Mouse (Mus musculus): Measurements from ENCODE around the gene Emilin1. TPM values are rescaled to one million over a fixed set of nuclear protein-coding genes. Genes with fewer than 3 reads are reported as not detected.

Emilin1 gene
- polyA plus RNA-seq, 2 experiments, result 191 to 222 TPM

DNA sequence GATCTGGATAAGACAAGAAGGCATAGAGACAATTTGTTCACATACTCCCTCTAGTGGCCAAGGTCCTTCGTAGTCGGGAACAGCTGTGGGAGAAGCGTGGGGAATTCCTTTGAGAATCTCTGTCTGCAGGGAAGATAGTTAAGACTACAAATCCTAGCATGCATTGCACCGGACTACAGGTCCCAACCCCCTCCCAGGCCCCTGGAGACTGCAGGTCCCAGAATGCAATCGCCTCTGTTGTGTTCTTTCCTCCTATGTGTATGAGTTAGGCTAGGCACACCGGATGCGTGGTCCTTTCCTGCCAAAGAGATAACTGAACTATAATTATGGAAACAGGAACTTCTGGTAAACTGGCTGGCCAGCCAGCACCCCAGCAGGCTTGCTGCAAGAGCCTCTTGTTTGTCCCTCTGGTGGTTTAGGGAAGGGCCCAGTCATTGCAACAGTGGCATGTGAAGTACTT lies 2.8 kb downstream of the Emilin1 start:
- Histone ChIP-seq H3K9ac (ENCODE audit: low read depth, low read length, severe bottlenecking) (peak overlapping the region; percentile 71; the same call in 1 of the 2 replicates), H3K4me1 (ENCODE audit: control insufficient read depth, insufficient read depth, low read length) (peaks cover 36% of the 10 kb centered on the region), H3K27me3 (ENCODE audit: control insufficient read depth, insufficient read depth, low read length) (no peaks in the 10 kb centered on the region), H3K9me3 (ENCODE audit: control insufficient read depth, low read length) (no peaks in the 10 kb centered on the region), H3K4me2 (replicated peaks; ENCODE audit: low read depth, low read length, severe bottlenecking) (peak overlapping the region; percentile 91), H3K27ac (replicated peaks; ENCODE audit: low read depth, low read length) (peak overlapping the region; percentile 97; the same call in 1 of the 2 replicates), H3K4me3 (replicated peaks; ENCODE audit: low read length) (peak overlapping the region; percentile 62), H3K36me3 (ENCODE audit: control insufficient read depth, insufficient read depth, low read length) (peaks cover 45% of the 10 kb centered on the region)
- TF ChIP-seq POLR2A (IDR thresholded peaks at IDR 0.05; ENCODE audit: borderline replicate concordance, extremely low read depth, insufficient read depth, insufficient read length), result no peak
- 8% methylated on average over 7 of the region's 7 CpGs for WGBS
- ATAC-seq (ENCODE audit: low FRiP score, low read depth) (peak; percentile 31; the same call in 1 of the 2 replicates), DNase-seq (ENCODE audit: low spot score) (peak; percentile 97)

- Histone ChIP-seq H3K36me3 (ENCODE audit: control insufficient read depth, insufficient read depth, low read length) (peaks cover 47% of the 10 kb centered on the region), H3K9me3 (ENCODE audit: control insufficient read depth, low read length) (no peaks in the 10 kb centered on the region), H3K4me3 (replicated peaks; ENCODE audit: low read length) (no peak overlapping the region), H3K9ac (ENCODE audit: low read depth, low read length, severe bottlenecking) (no peak overlapping the region), H3K27ac (replicated peaks; ENCODE audit: low read depth, low read length) (no peak overlapping the region), H3K4me1 (ENCODE audit: control insufficient read depth, insufficient read depth, low read length) (peaks cover 31% of the 10 kb centered on the region), H3K27me3 (ENCODE audit: control insufficient read depth, insufficient read depth, low read length) (no peaks in the 10 kb centered on the region), H3K4me2 (replicated peaks; ENCODE audit: low read depth, low read length, severe bottlenecking) (no peak overlapping the region)
- 93% methylated on average over 6 of the region's 9 CpGs for WGBS
- ATAC-seq (ENCODE audit: low FRiP score, low read depth), result no peak
- DNase-seq (ENCODE audit: low spot score), result no peak
- TF ChIP-seq POLR2A (IDR thresholded peaks at IDR 0.05; ENCODE audit: borderline replicate concordance, extremely low read depth, insufficient read depth, insufficient read length), result no peak
Observed at GRCm38 (mm10) chr5:30916841-30917240, 3.6 kb downstream of the Emilin1 start.

DNA sequence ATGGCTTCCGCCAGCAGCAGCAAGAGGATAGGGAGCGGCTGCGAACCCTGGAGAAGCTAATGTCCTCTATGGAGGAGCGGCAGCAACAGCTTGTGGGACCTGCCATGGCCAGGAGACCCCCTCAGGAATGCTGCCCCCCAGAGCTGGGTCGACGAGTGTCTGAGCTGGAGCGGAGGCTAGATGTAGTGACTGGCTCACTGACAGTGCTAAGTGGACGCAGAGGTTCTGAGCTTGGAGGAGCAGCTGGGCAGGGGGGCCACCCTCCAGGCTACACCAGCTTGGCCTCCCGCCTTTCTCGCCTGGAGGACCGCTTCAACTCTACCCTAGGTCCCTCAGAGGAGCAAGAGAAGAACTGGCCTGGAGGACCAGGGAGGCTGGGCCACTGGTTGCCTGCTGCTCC lies 4.1 kb downstream of the Emilin1 start:
- no peak overlapping the region for H3K4me2 ChIP-seq (replicated peaks; ENCODE audit: low read depth, low read length, severe bottlenecking)
- DNase-seq (ENCODE audit: low spot score) (no peak), ATAC-seq (ENCODE audit: low FRiP score, low read depth) (no peak)
- 90% methylated on average over 11 of the region's 11 CpGs for WGBS
- no peak overlapping the region for H3K4me3 ChIP-seq (replicated peaks; ENCODE audit: low read length)
- no peak for TF ChIP-seq POLR2A (IDR thresholded peaks at IDR 0.05; ENCODE audit: borderline replicate concordance, extremely low read depth, insufficient read depth, insufficient read length)
- H3K9ac ChIP-seq (ENCODE audit: low read depth, low read length, severe bottlenecking), result no peak overlapping the region; the same call in 1 of the 2 replicates
- peaks cover 47% of the 10 kb centered on the region for H3K36me3 ChIP-seq (ENCODE audit: control insufficient read depth, insufficient read depth, low read length)
- H3K4me1 ChIP-seq (ENCODE audit: control insufficient read depth, insufficient read depth, low read length), result peaks cover 31% of the 10 kb centered on the region
- no peaks in the 10 kb centered on the region for H3K27me3 ChIP-seq (ENCODE audit: control insufficient read depth, insufficient read depth, low read length)
- no peaks in the 10 kb centered on the region for H3K9me3 ChIP-seq (ENCODE audit: control insufficient read depth, low read length)
- H3K27ac ChIP-seq (replicated peaks; ENCODE audit: low read depth, low read length), result 0 out of 2 replicates have a peak overlapping the region, but pooled peaks have one; percentile 19

DNA sequence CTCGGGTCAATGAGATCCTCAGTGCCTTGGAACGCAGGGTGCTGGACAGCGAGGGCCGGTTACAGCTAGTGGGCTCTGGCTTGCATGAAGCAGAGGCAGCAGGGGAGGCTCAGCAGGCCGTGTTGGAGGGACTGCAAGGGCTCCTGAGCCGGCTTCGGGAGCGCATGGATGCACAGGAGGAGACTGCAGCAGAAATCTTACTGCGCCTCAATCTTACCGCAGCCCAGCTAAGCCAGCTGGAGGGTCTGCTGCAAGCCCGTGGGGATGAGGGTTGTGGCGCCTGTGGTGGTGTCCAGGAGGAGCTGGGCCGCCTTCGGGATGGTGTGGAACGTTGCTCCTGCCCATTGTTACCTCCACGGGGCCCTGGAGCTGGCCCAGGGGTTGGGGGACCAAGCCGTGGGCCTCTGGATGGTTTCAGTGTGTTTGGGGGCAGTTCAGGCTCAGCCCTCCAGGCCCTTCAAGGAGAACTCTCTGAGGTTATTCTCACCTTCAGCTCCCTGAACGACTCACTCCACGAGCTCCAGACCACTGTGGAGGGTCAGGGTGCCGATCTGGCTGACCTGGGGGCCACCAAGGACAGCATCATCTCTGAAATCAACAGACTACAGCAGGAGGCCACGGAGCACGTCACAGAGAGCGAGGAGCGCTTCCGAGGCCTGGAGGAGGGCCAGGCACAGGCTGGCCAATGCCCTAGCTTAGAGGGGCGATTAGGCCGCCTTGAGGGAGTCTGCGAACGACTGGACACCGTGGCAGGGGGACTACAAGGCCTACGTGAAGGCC lies 4.9 kb downstream of the Emilin1 start:
- H3K9me3 ChIP-seq (ENCODE audit: control insufficient read depth, low read length), result no peaks in the 10 kb centered on the region
- WGBS, result 84% methylated on average over 30 of the region's 31 CpGs
- no peak overlapping the region for H3K27ac ChIP-seq (replicated peaks; ENCODE audit: low read depth, low read length)

DNA sequence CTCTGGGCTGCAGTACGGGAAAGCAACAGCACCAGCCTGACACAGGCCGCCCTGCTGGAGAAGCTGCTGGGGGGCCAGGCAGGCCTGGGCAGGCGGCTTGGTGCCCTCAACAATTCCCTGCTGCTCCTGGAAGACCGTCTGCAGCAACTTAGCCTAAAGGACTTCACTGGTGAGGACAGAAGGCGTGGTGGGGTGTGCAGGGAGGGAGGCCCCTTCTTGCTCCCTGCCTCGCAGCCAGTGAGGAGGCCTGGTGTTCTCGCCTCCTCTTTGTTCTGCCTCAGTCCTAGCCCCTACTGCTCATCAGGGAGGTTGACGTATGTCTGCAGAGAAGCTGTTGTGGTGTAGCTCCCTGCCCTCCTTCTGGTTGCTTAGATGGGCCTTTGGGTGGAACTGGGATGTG lies 5.5 kb downstream of the Emilin1 start:
- no peak for TF ChIP-seq POLR2A (IDR thresholded peaks at IDR 0.05; ENCODE audit: borderline replicate concordance, extremely low read depth, insufficient read depth, insufficient read length)
- Histone ChIP-seq H3K27ac (replicated peaks; ENCODE audit: low read depth, low read length) (no peak overlapping the region), H3K4me1 (ENCODE audit: control insufficient read depth, insufficient read depth, low read length) (peaks cover 29% of the 10 kb centered on the region), H3K9ac (ENCODE audit: low read depth, low read length, severe bottlenecking) (no peak overlapping the region), H3K9me3 (ENCODE audit: control insufficient read depth, low read length) (no peaks in the 10 kb centered on the region), H3K36me3 (ENCODE audit: control insufficient read depth, insufficient read depth, low read length) (peaks cover 47% of the 10 kb centered on the region), H3K27me3 (ENCODE audit: control insufficient read depth, insufficient read depth, low read length) (no peaks in the 10 kb centered on the region), H3K4me3 (replicated peaks; ENCODE audit: low read length) (no peak overlapping the region), H3K4me2 (replicated peaks; ENCODE audit: low read depth, low read length, severe bottlenecking) (no peak overlapping the region)
- WGBS, result 74% methylated on average over 8 of the region's 8 CpGs
- no peak for DNase-seq (ENCODE audit: low spot score)
- no peak for ATAC-seq (ENCODE audit: low FRiP score, low read depth)

More for the DNA sequence above, 4.9 kb downstream of the Emilin1 start:
- ATAC-seq (ENCODE audit: low FRiP score, low read depth) (no peak), DNase-seq (ENCODE audit: low spot score) (no peak)
- H3K9ac ChIP-seq (ENCODE audit: low read depth, low read length, severe bottlenecking), result no peak overlapping the region
- H3K4me3 ChIP-seq (replicated peaks; ENCODE audit: low read length), result no peak overlapping the region
- H3K36me3 ChIP-seq (ENCODE audit: control insufficient read depth, insufficient read depth, low read length), result peaks cover 47% of the 10 kb centered on the region
- TF ChIP-seq POLR2A (IDR thresholded peaks at IDR 0.05; ENCODE audit: borderline replicate concordance, extremely low read depth, insufficient read depth, insufficient read length), result no peak
- no peaks in the 10 kb centered on the region for H3K27me3 ChIP-seq (ENCODE audit: control insufficient read depth, insufficient read depth, low read length)
- H3K4me2 ChIP-seq (replicated peaks; ENCODE audit: low read depth, low read length, severe bottlenecking), result no peak overlapping the region
- H3K4me1 ChIP-seq (ENCODE audit: control insufficient read depth, insufficient read depth, low read length), result peaks cover 29% of the 10 kb centered on the region
